Mouse (Mus musculus): ENCODE measurements around the gene AC124108.1. TPM values are rescaled to one million over a fixed set of nuclear protein-coding genes. Genes with fewer than 3 reads are reported as not detected.

AC124108.1 gene
- polyA plus RNA-seq, 1 experiment from 2014 or later = 3.7 TPM

DNA sequence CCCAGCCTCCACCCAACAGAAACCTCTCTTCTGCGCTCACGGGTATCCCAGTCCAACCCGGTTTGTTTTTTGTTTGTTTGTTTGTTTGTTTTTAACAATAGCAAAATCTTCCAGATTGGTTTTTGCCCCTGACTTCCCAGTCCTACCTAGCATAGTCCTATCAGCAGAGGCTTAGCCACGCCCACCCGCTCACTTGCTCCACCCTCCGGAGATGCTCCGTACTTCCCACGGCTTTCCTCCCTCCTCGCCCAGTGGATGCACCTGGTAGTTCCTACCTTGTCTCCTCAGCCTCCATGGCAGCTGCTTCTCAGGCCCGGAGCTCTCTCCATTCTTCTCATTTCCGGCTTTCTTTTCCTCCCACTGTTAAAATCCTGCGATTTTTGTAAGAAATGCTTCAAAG lies 42.3 kb downstream of the AC124108.1 start:
- Histone ChIP-seq H3K4me2 (no peak overlapping the region), H3K36me3 (replicated peaks) (no peaks in the 10 kb centered on the region), H3K4me3 (no peak overlapping the region), H3K4me1 (peaks cover 12% of the 10 kb centered on the region), H3K27ac (no peak overlapping the region), H3K9me3 (no peaks in the 10 kb centered on the region), H3K27me3 (replicated peaks) (no peaks in the 10 kb centered on the region), H3K9ac (no peak overlapping the region)
- ATAC-seq (replicated peaks) = peak; percentile 57; the same call in 1 of the 2 replicates
- WGBS = 23% methylated on average over 12 of the region's 12 CpGs

DNA sequence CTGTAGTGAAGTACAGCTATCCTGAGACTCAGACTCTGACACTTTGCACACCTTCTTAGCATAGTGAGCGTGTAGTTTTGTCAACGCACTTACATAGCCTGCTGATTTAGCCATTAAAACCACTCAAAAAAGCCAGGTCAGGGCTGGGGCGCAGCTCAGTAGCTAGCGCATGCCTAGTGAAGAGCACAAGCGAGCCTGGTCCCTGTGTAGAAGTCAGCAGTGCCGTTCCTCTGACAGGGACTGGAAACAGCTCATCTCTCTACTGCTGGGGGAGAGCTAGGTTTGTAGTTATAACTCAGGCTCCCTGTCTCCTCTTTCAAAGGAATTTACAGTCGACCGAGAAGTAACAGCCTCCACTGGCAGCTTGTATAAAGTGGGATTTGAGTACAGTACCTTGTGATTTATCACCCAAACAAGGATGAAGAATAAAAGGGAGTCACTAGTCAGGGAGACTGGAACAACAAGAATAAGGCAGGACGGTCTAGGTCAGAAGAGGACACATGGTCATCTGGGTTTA lies 43.6 kb downstream of the AC124108.1 start:
- Histone ChIP-seq H3K9ac (no peak overlapping the region), H3K9me3 (no peaks in the 10 kb centered on the region), H3K4me3 (no peak overlapping the region), H3K36me3 (replicated peaks) (no peaks in the 10 kb centered on the region), H3K4me1 (peaks cover 12% of the 10 kb centered on the region), H3K4me2 (no peak overlapping the region), H3K27ac (no peak overlapping the region), H3K27me3 (replicated peaks) (no peaks in the 10 kb centered on the region)
- no peak for ATAC-seq (replicated peaks)
- WGBS = 68% methylated on average over 9 of the region's 9 CpGs

DNA sequence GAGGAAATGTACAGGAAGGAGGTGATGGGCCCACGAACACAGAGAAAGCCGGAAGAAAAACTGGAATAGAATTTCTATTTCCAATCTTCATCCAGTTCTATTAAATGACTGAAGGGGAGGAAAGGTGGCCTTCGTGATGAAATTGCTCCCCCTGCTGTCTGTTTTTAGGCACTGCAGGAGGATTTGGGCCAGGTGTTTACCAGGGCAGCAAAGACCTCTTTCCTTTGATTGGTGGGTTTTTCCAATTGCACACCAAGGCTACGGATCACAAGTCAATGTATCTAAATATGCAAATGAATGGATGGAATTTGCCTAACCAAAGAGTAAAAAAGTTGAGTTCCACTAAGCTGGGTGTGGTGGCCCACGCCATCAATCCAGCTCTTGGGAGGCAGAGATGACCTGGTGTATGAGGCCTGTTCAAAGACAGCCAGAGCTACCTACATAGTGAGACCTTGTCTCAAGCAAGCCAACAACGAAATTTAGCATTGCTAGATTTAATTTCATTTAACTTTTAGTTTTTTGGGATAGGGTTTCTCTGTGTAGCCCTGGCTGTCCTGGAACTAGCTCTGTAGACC lies 46.4 kb downstream of the AC124108.1 start:
- 0 out of 2 replicates have a peak overlapping the region, but pooled peaks have one; percentile 25 for H3K27ac ChIP-seq
- peaks cover 3% of the 10 kb centered on the region; the same call in 1 of the 2 replicates for H3K4me1 ChIP-seq
- no peak overlapping the region for H3K9ac ChIP-seq
- H3K27me3 ChIP-seq (replicated peaks) = no peaks in the 10 kb centered on the region
- ATAC-seq (replicated peaks) = peak; percentile 51; the same call in 1 of the 2 replicates
- no peak overlapping the region for H3K4me2 ChIP-seq
- H3K4me3 ChIP-seq = no peak overlapping the region
- 21% methylated on average over 6 of the region's 6 CpGs for whole genome bisulfite sequencing
- no peaks in the 10 kb centered on the region for H3K36me3 ChIP-seq (replicated peaks)
- H3K9me3 ChIP-seq = no peaks in the 10 kb centered on the region

GRCm38 (mm10) chr1:132245010-132245409 lies 53.8 kb downstream of the AC124108.1 start:
- H3K9me3 ChIP-seq = no peaks in the 10 kb centered on the region
- H3K4me1 ChIP-seq = no peaks in the 10 kb centered on the region
- ATAC-seq (replicated peaks) = no peak

GRCm38 (mm10) chr1:132246137-132246536 lies 54.9 kb downstream of the AC124108.1 start:
- Histone ChIP-seq H3K27ac (no peak overlapping the region; the same call in 1 of the 2 replicates), H3K27me3 (replicated peaks) (no peaks in the 10 kb centered on the region), H3K4me1 (no peaks in the 10 kb centered on the region), H3K4me3 (no peak overlapping the region), H3K4me2 (no peak overlapping the region), H3K9ac (no peak overlapping the region), H3K9me3 (no peaks in the 10 kb centered on the region), H3K36me3 (replicated peaks) (no peaks in the 10 kb centered on the region)
- ATAC-seq (replicated peaks) = no peak
- 65% methylated on average over 6 of the region's 6 CpGs for WGBS

More at GRCm38 (mm10) chr1:132245010-132245409, 53.8 kb downstream of the AC124108.1 start:
- Histone ChIP-seq H3K27ac (no peak overlapping the region), H3K4me3 (no peak overlapping the region), H3K9ac (no peak overlapping the region), H3K27me3 (replicated peaks) (no peaks in the 10 kb centered on the region), H3K4me2 (no peak overlapping the region), H3K36me3 (replicated peaks) (no peaks in the 10 kb centered on the region)
- 85% methylated on average over 5 of the region's 5 CpGs for WGBS

- no peaks in the 10 kb centered on the region for H3K27me3 ChIP-seq (replicated peaks)
- no peak for ATAC-seq (replicated peaks)
- no peak overlapping the region for H3K4me3 ChIP-seq
- 91% methylated on average over 4 of the region's 4 CpGs for WGBS
- H3K27ac ChIP-seq = no peak overlapping the region
- H3K9me3 ChIP-seq = no peaks in the 10 kb centered on the region
- H3K9ac ChIP-seq = no peak overlapping the region
- H3K4me1 ChIP-seq = no peaks in the 10 kb centered on the region
- H3K4me2 ChIP-seq = no peak overlapping the region
- H3K36me3 ChIP-seq (replicated peaks) = no peaks in the 10 kb centered on the region
Measured at GRCm38 (mm10) chr1:132246641-132247040, 55.4 kb downstream of the AC124108.1 start.

GRCm38 (mm10) chr1:132254467-132254866 lies 63.2 kb downstream of the AC124108.1 start:
- no peak overlapping the region for H3K4me3 ChIP-seq
- no peak overlapping the region for H3K9ac ChIP-seq
- H3K9me3 ChIP-seq = no peaks in the 10 kb centered on the region
- H3K36me3 ChIP-seq (replicated peaks) = no peaks in the 10 kb centered on the region
- no peak overlapping the region for H3K27ac ChIP-seq
- no peaks in the 10 kb centered on the region for H3K27me3 ChIP-seq (replicated peaks)
- 82% methylated on average over 6 of the region's 6 CpGs for WGBS
- ATAC-seq (replicated peaks) = no peak
- H3K4me2 ChIP-seq = no peak overlapping the region
- no peaks in the 10 kb centered on the region for H3K4me1 ChIP-seq

MicroRNAs encoded within 50 kb of the gene (microRNA counts, 519-probe panel; counts per million panel counts)
- 4,058 counts per million, percentile 91 among the panel's probes with 10 or more counts for microRNA mmu-miR-135b

Small RNAs within 50 kb of the gene (microRNA-seq; reads per million reads assigned to microRNA genes)
- 12,354 reads per million, percentile 97 among the genes with 10 or more reads in this experiment for gene Mir135b

Other genes with a start within 250 kb of the AC124108.1 start
- 1.9 and 3.5 TPM in 2 replicates for gene Slc45a3, start 228.5 kb upstream of the AC124108.1 start, polyA plus RNA-seq (2015; fragmentation: Nextera tagmentation; extraction: Ambion mirVana)
- gene Elk4, start 183.8 kb upstream of the AC124108.1 start, polyA plus RNA-seq (2015; fragmentation: Nextera tagmentation; extraction: Ambion mirVana) = 12.7 and 13.1 TPM in 2 replicates
- gene Mfsd4a, start 123.4 kb upstream of the AC124108.1 start, polyA plus RNA-seq (2015; fragmentation: Nextera tagmentation; extraction: Ambion mirVana) = 7.8 and 8.5 TPM in 2 replicates
- 1.1 and 1.5 TPM in 2 replicates for gene Cdk18, start 51.8 kb upstream of the AC124108.1 start, polyA plus RNA-seq (2015; fragmentation: Nextera tagmentation; extraction: Ambion mirVana)
- 14.9 and 19.8 TPM in 2 replicates for gene Lemd1, start within 50 bp of the AC124108.1 start, polyA plus RNA-seq (2015; fragmentation: Nextera tagmentation; extraction: Ambion mirVana)
- 0.58 TPM in 1 of 2 replicates, not detected in the other for gene Gm10188, start 38.3 kb downstream of the AC124108.1 start, polyA plus RNA-seq (2015; fragmentation: Nextera tagmentation; extraction: Ambion mirVana)
- 10.7 and 11.5 TPM in 2 replicates for gene Klhdc8a, start 107.2 kb downstream of the AC124108.1 start, polyA plus RNA-seq (2015; fragmentation: Nextera tagmentation; extraction: Ambion mirVana)
- gene Nuak2, start 124.7 kb downstream of the AC124108.1 start, polyA plus RNA-seq (2015; fragmentation: Nextera tagmentation; extraction: Ambion mirVana) = 26.1 and 27.9 TPM in 2 replicates
- gene Tmcc2, start 199.8 kb downstream of the AC124108.1 start, polyA plus RNA-seq (2015; fragmentation: Nextera tagmentation; extraction: Ambion mirVana) = 38.4 and 39.4 TPM in 2 replicates
- gene Dstyk, start 226.1 kb downstream of the AC124108.1 start, polyA plus RNA-seq (2015; fragmentation: Nextera tagmentation; extraction: Ambion mirVana) = 12.1 and 12.4 TPM in 2 replicates